Mouse (Mus musculus): ENCODE data around the gene Krtap5-4. TPM values are rescaled to one million over a fixed set of nuclear protein-coding genes. Genes with fewer than 3 reads are reported as not detected.
A peak's percentile ranks its signal among the peaks of the same experiment; 100 is the strongest.

Krtap5-4 gene
- polyA plus RNA-seq, 2 experiments, result not detected

DNA sequence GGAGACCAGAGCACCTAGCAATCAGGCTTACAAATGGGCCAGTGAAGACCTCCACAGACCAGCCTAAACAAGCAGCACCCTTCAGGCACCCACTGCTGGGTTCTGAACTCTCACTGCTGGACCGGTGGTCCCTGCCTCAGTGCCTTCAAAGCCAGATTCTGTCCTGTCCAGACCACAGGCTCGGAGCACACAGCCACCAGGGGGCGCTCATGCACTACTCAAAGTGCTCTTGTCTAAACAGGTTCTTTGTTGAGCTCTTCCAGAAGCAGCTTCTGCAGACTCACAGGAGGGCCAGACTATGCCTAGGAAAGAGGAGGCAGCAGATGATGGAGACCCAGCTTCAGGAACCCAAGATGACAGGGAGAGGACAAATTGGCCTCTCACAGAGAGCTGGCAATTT is 30.9 kb downstream of the Krtap5-4 start:
- Histone ChIP-seq H3K9me3 (ENCODE audit: control insufficient read depth, low read length) (no peaks in the 10 kb centered on the region), H3K4me1 (ENCODE audit: control insufficient read depth, insufficient read depth, low read length) (no peaks in the 10 kb centered on the region), H3K4me2 (replicated peaks; ENCODE audit: low read depth, low read length, severe bottlenecking) (no peak overlapping the region), H3K9ac (ENCODE audit: low read depth, low read length, severe bottlenecking) (no peak overlapping the region), H3K27ac (replicated peaks; ENCODE audit: low read depth, low read length) (no peak overlapping the region), H3K4me3 (replicated peaks; ENCODE audit: low read length) (no peak overlapping the region), H3K36me3 (ENCODE audit: control insufficient read depth, insufficient read depth, low read length) (no peaks in the 10 kb centered on the region), H3K27me3 (ENCODE audit: control insufficient read depth, insufficient read depth, low read length) (no peaks in the 10 kb centered on the region)
- 2% methylated on average over 3 of the region's 3 CpGs for WGBS
- TF ChIP-seq POLR2A (IDR thresholded peaks at IDR 0.05; ENCODE audit: borderline replicate concordance, extremely low read depth, insufficient read depth, insufficient read length), result no peak
- peak; percentile 95 for DNase-seq (ENCODE audit: low spot score)
- ATAC-seq (ENCODE audit: low FRiP score, low read depth), result peak; percentile 79

DNA sequence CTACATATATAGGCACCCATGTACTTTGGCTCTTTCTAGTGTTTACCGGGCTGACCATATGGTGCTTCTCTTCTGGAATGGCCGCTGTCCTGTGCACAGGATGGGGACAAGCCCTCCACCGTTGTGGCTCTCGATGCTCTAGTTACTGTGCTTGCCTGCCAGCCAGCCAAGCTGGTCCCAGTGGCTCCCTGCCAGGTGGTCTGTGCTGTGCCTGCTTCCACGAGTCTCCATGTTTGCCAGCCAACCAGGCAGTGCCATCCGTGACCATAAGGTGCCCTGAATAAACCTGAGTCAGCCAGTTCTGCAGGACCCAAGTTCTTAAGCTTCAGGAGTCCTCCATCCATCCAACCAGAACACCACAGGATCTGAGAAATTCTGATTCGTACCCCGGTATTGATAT is 31.8 kb downstream of the Krtap5-4 start:
- no peaks in the 10 kb centered on the region for H3K27me3 ChIP-seq (ENCODE audit: control insufficient read depth, insufficient read depth, low read length)
- no peaks in the 10 kb centered on the region for H3K4me1 ChIP-seq (ENCODE audit: control insufficient read depth, insufficient read depth, low read length)
- H3K9me3 ChIP-seq (ENCODE audit: control insufficient read depth, low read length), result no peaks in the 10 kb centered on the region
- H3K27ac ChIP-seq (replicated peaks; ENCODE audit: low read depth, low read length), result no peak overlapping the region
- 78% methylated on average over 8 of the region's 8 CpGs for WGBS
- no peak for TF ChIP-seq POLR2A (IDR thresholded peaks at IDR 0.05; ENCODE audit: borderline replicate concordance, extremely low read depth, insufficient read depth, insufficient read length)
- no peak for ATAC-seq (ENCODE audit: low FRiP score, low read depth)
- no peak overlapping the region for H3K9ac ChIP-seq (ENCODE audit: low read depth, low read length, severe bottlenecking)
- no peak overlapping the region for H3K4me3 ChIP-seq (replicated peaks; ENCODE audit: low read length)
- DNase-seq (ENCODE audit: low spot score), result no peak
- no peaks in the 10 kb centered on the region for H3K36me3 ChIP-seq (ENCODE audit: control insufficient read depth, insufficient read depth, low read length)
- no peak overlapping the region for H3K4me2 ChIP-seq (replicated peaks; ENCODE audit: low read depth, low read length, severe bottlenecking)

DNA sequence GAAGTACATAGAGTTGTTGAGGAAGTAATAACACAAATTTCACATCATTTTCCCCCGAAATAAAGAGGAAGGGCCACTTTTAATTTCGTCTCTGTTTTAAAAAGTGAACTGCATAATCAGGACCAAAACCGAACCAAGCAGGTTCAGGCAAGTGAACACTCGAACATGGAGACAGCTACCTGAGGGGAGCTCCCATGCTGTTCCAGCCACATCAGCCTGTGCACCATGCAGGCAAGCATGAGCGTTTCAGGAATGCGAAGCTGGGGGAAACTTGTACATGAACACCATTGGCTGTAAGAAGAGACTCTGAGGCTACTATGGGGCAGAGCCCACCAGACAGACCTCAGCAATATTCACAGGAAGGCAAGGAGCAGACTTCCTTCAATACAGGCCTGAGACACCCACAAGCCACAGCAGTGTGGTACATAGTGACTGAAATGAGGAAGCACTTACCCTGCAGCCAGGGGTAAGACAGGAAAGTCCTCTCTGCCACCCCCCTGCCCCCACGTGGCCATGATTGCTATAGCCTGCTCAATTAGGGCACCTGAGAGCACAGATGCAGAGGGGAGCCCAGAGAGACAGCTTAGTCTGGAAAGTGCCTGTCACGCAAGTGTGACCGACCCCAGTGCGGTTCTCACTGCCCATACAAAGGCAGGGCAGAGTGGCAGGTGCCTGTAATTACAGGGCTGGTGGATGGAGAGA is 37.1 kb downstream of the Krtap5-4 start:
- no peaks in the 10 kb centered on the region for H3K27me3 ChIP-seq (ENCODE audit: control insufficient read depth, insufficient read depth, low read length)
- TF ChIP-seq POLR2A (IDR thresholded peaks at IDR 0.05; ENCODE audit: borderline replicate concordance, extremely low read depth, insufficient read depth, insufficient read length), result no peak
- 0 out of 2 replicates have a peak, but pooled peaks cover 3% of the 10 kb centered on the region for H3K4me1 ChIP-seq (ENCODE audit: control insufficient read depth, insufficient read depth, low read length)
- H3K4me2 ChIP-seq (replicated peaks; ENCODE audit: low read depth, low read length, severe bottlenecking), result no peak overlapping the region
- no peak for DNase-seq (ENCODE audit: low spot score)
- H3K36me3 ChIP-seq (ENCODE audit: control insufficient read depth, insufficient read depth, low read length), result no peaks in the 10 kb centered on the region
- no peak overlapping the region for H3K27ac ChIP-seq (replicated peaks; ENCODE audit: low read depth, low read length)
- 43% methylated on average over 10 of the region's 10 CpGs for WGBS
- H3K9me3 ChIP-seq (ENCODE audit: control insufficient read depth, low read length), result no peaks in the 10 kb centered on the region
- H3K9ac ChIP-seq (ENCODE audit: low read depth, low read length, severe bottlenecking), result no peak overlapping the region
- no peak overlapping the region for H3K4me3 ChIP-seq (replicated peaks; ENCODE audit: low read length)
- ATAC-seq (ENCODE audit: low FRiP score, low read depth), result no peak

DNA sequence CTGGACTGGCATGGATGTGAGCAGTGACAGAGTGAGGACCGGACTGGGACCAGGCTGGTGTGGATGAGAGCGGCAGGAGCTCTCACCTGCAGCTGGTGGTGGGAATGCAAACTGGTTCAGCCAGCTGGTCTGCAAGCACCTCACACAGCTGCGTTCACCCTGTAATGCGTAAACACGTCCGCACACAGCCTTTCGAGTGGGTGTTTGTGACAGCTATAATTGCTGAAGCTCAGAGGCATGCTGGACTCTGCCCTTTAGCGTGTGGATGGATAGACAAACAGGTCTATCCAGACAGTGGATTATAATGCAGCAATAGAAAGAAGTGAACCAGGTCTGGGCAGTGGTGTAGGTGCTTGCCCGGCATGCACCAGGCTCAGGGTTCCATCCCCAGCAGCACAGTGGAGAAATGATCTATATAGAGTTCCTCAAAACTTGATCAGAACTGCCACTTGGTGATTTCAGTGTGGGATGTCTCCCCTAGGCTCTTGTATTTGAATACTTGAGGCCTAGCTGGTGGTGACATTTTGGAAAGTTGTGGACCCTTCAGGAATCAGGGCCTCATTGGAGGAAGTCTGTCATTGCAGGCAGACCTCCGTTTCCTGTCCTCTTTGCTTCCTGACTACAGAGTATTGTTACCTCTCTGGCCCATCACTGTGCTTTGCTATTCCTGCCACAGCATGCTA is 38.4 kb downstream of the Krtap5-4 start:
- H3K4me3 ChIP-seq (replicated peaks; ENCODE audit: low read length), result no peak overlapping the region
- H3K4me1 ChIP-seq (ENCODE audit: control insufficient read depth, insufficient read depth, low read length), result 0 out of 2 replicates have a peak, but pooled peaks cover 3% of the 10 kb centered on the region
- H3K27me3 ChIP-seq (ENCODE audit: control insufficient read depth, insufficient read depth, low read length), result no peaks in the 10 kb centered on the region
- H3K9me3 ChIP-seq (ENCODE audit: control insufficient read depth, low read length), result no peaks in the 10 kb centered on the region
- H3K9ac ChIP-seq (ENCODE audit: low read depth, low read length, severe bottlenecking), result no peak overlapping the region
- no peak overlapping the region for H3K27ac ChIP-seq (replicated peaks; ENCODE audit: low read depth, low read length)
- ATAC-seq (ENCODE audit: low FRiP score, low read depth) (no peak), DNase-seq (ENCODE audit: low spot score) (no peak)
- WGBS, result 60% methylated on average over 10 of the region's 10 CpGs
- TF ChIP-seq POLR2A (IDR thresholded peaks at IDR 0.05; ENCODE audit: borderline replicate concordance, extremely low read depth, insufficient read depth, insufficient read length), result no peak
- no peak overlapping the region for H3K4me2 ChIP-seq (replicated peaks; ENCODE audit: low read depth, low read length, severe bottlenecking)
- H3K36me3 ChIP-seq (ENCODE audit: control insufficient read depth, insufficient read depth, low read length), result no peaks in the 10 kb centered on the region

DNA sequence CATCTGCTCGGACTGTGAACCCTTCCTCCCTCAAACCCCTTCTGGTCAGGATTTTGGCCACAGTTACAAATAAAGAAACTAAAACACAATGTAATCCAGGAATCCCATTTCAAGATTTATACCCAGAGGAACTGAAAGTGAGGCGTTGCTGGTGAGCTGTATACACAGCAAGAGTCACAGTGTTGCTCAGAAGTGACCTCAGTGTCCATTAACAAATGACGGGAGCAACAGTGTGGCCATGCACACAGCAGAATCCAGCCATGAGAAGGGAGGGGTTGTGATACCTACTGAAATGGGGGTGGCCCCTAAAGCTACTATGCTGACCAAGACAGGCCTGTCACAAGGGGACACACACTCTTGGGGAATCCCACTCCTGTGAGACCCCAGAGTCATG is 38.9 kb downstream of the Krtap5-4 start:
- Histone ChIP-seq H3K4me3 (replicated peaks; ENCODE audit: low read length) (no peak overlapping the region), H3K9ac (ENCODE audit: low read depth, low read length, severe bottlenecking) (no peak overlapping the region), H3K9me3 (ENCODE audit: control insufficient read depth, low read length) (no peaks in the 10 kb centered on the region), H3K27me3 (ENCODE audit: control insufficient read depth, insufficient read depth, low read length) (no peaks in the 10 kb centered on the region), H3K27ac (replicated peaks; ENCODE audit: low read depth, low read length) (no peak overlapping the region), H3K4me2 (replicated peaks; ENCODE audit: low read depth, low read length, severe bottlenecking) (no peak overlapping the region), H3K4me1 (ENCODE audit: control insufficient read depth, insufficient read depth, low read length) (0 out of 2 replicates have a peak, but pooled peaks cover 3% of the 10 kb centered on the region), H3K36me3 (ENCODE audit: control insufficient read depth, insufficient read depth, low read length) (no peaks in the 10 kb centered on the region)
- no peak for TF ChIP-seq POLR2A (IDR thresholded peaks at IDR 0.05; ENCODE audit: borderline replicate concordance, extremely low read depth, insufficient read depth, insufficient read length)
- no peak for ATAC-seq (ENCODE audit: low FRiP score, low read depth)
- 72% methylated on average over 3 of the region's 3 CpGs for WGBS
- no peak for DNase-seq (ENCODE audit: low spot score)
